ENCODE assay signal across 18 mouse cellular contexts in the genomic region with DNA sequence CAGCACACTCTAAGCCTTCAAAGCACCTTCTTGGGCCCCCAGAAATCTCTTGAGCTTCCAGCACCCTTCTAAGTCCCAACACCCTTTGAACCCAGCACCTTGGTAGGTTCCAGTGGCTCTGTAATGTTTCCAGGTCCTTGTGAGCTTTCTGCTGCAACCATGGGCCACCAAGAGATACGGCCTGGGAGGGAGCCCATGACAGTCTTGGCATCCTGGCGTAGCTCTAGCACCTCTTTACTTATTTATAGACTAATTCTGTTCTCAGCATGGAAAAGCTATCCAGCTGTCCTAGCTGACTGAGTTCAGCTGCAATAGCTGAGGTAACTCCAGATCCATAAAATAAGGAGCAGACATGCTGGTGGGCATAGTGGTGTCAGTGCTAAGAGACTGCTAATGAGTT.
DNase-seq lines count a peak whose midpoint lies in the region; ATAC-seq lines count a peak whose summit lies in the region.
"Had no signal": no experiment of that assay in that cellular context is flagged by ENCODE, and none has a peak within 500 bp of the region (broad histone marks: within the 10 kb centered on the region; RNA-seq: fewer than 3 reads in every experiment).

No protein-coding gene starts in this region.

- no peak overlapping the region for H3K9ac ChIP-seq in heart, embryonic 12.5 days
- no peak overlapping the region for H3K9ac ChIP-seq in hindbrain, embryonic 16.5 days (ENCODE audit: low read depth, low read length)
- no peak overlapping the region for H3K9ac ChIP-seq in hindbrain, embryonic 12.5 days
- no peak overlapping the region for H3K9ac ChIP-seq in neural tube, embryonic 13.5 days
- H3K9ac ChIP-seq in neural tube, embryonic 15.5 days (replicated peaks), result no peak overlapping the region
- H3K9ac ChIP-seq: embryonic facial prominence, embryonic 12.5 days; forebrain, embryonic 15.5 days; heart, embryonic 13.5 days; intestine, embryonic 15.5 days had no signal

- peak; percentile 40 to 54 for DNase-seq in heart, adult 18-20 months
- DNase-seq in neural tube, embryonic 10.5 days (ENCODE audit: extremely low spot score, low spot score), result no peak
- DNase-seq in spleen, postnatal 14 days (ENCODE audit: low spot score in 2 of 2), result no peak
- DNase-seq: adrenal gland, postnatal 10 days; cerebellum, adult 11 months; cerebellum, adult 8-10 months; cerebellum, postnatal 14 days; gastrocnemius, postnatal 36 days; kidney, adult 2 months had no signal

- H3K27ac ChIP-seq in heart, embryonic 12.5 days (ENCODE audit: poor library complexity, severe bottlenecking), result no peak overlapping the region
- H3K27ac ChIP-seq in hindbrain, embryonic 16.5 days (ENCODE audit: low read depth, low read length), result peak overlapping the region; percentile 54; the same call in 1 of the 2 replicates
- H3K27ac ChIP-seq in hindbrain, embryonic 12.5 days, result no peak overlapping the region
- H3K27ac ChIP-seq in neural tube, embryonic 13.5 days (replicated peaks), result peak overlapping the region; percentile 49; the same call in 1 of the 2 replicates
- peak overlapping the region; percentile 71 for H3K27ac ChIP-seq in neural tube, embryonic 15.5 days (replicated peaks)
- H3K27ac ChIP-seq: embryonic facial prominence, embryonic 12.5 days; forebrain, embryonic 15.5 days; heart, embryonic 13.5 days; intestine, embryonic 15.5 days had no signal

- ATAC-seq in heart, embryonic 12.5 days (ENCODE audit: insufficient number of reproducible peaks, low FRiP score), result no peak
- no peak for ATAC-seq in hindbrain, embryonic 16.5 days
- no peak for ATAC-seq in hindbrain, embryonic 12.5 days (ENCODE audit: low FRiP score)
- no peak for ATAC-seq in neural tube, embryonic 13.5 days (ENCODE audit: low read depth)
- no peak for ATAC-seq in neural tube, embryonic 15.5 days (ENCODE audit: low FRiP score)
- ATAC-seq: forebrain, embryonic 15.5 days; intestine, embryonic 15.5 days had no signal

- no peak overlapping the region for H3K4me2 ChIP-seq in heart, embryonic 12.5 days
- H3K4me2 ChIP-seq in hindbrain, embryonic 16.5 days (ENCODE audit: low read length), result no peak overlapping the region
- no peak overlapping the region for H3K4me2 ChIP-seq in hindbrain, embryonic 12.5 days (replicated peaks)
- H3K4me2 ChIP-seq in neural tube, embryonic 13.5 days, result no peak overlapping the region
- no peak overlapping the region for H3K4me2 ChIP-seq in neural tube, embryonic 15.5 days
- H3K4me2 ChIP-seq: embryonic facial prominence, embryonic 12.5 days; forebrain, embryonic 15.5 days; heart, embryonic 13.5 days; intestine, embryonic 15.5 days had no signal

- no peaks in the 10 kb centered on the region for H3K4me1 ChIP-seq in heart, embryonic 12.5 days (replicated peaks)
- H3K4me1 ChIP-seq in hindbrain, embryonic 16.5 days (ENCODE audit: control insufficient read depth, insufficient read depth, low read depth, low read length), result no peaks in the 10 kb centered on the region; the same call in 1 of the 2 replicates
- H3K4me1 ChIP-seq in hindbrain, embryonic 12.5 days, result no peaks in the 10 kb centered on the region
- 0 out of 2 replicates have a peak, but pooled peaks cover 9% of the 10 kb centered on the region for H3K4me1 ChIP-seq in neural tube, embryonic 13.5 days (replicated peaks)
- peaks cover 24% of the 10 kb centered on the region; the same call in 1 of the 2 replicates for H3K4me1 ChIP-seq in neural tube, embryonic 15.5 days
- H3K4me1 ChIP-seq: embryonic facial prominence, embryonic 12.5 days; forebrain, embryonic 15.5 days; intestine, embryonic 15.5 days had no signal

- 63% methylated on average over 2 of the region's 2 CpGs for WGBS in heart, embryonic 12.5 days
- 82% methylated on average over 2 of the region's 2 CpGs for WGBS in hindbrain, embryonic 16.5 days
- WGBS in hindbrain, embryonic 12.5 days, result 92% methylated on average over 2 of the region's 2 CpGs
- 79% methylated on average over 2 of the region's 2 CpGs for WGBS in neural tube, embryonic 13.5 days
- 67% methylated on average over 2 of the region's 2 CpGs for WGBS in neural tube, embryonic 15.5 days

- H3K9me3 ChIP-seq in heart, embryonic 12.5 days (replicated peaks), result no peaks in the 10 kb centered on the region
- no peaks in the 10 kb centered on the region for H3K9me3 ChIP-seq in hindbrain, embryonic 16.5 days (ENCODE audit: control insufficient read depth, low read length)
- H3K9me3 ChIP-seq in hindbrain, embryonic 12.5 days (replicated peaks), result no peaks in the 10 kb centered on the region
- H3K9me3 ChIP-seq in neural tube, embryonic 13.5 days, result no peaks in the 10 kb centered on the region
- no peaks in the 10 kb centered on the region for H3K9me3 ChIP-seq in neural tube, embryonic 15.5 days (replicated peaks)
- H3K9me3 ChIP-seq: embryonic facial prominence, embryonic 12.5 days; forebrain, embryonic 15.5 days; heart, embryonic 13.5 days; intestine, embryonic 15.5 days had no signal

- no peaks in the 10 kb centered on the region for H3K36me3 ChIP-seq in heart, embryonic 12.5 days
- no peaks in the 10 kb centered on the region for H3K36me3 ChIP-seq in hindbrain, embryonic 16.5 days (ENCODE audit: control insufficient read depth, insufficient read depth, low read length)
- H3K36me3 ChIP-seq in hindbrain, embryonic 12.5 days, result no peaks in the 10 kb centered on the region
- no peaks in the 10 kb centered on the region for H3K36me3 ChIP-seq in neural tube, embryonic 13.5 days
- no peaks in the 10 kb centered on the region for H3K36me3 ChIP-seq in neural tube, embryonic 15.5 days
- H3K36me3 ChIP-seq: embryonic facial prominence, embryonic 12.5 days; forebrain, embryonic 15.5 days; heart, embryonic 13.5 days; intestine, embryonic 15.5 days had no signal

- no peaks in the 10 kb centered on the region for H3K27me3 ChIP-seq in heart, embryonic 12.5 days (replicated peaks)
- H3K27me3 ChIP-seq in hindbrain, embryonic 16.5 days (replicated peaks; ENCODE audit: control insufficient read depth, insufficient read depth, low read length), result no peaks in the 10 kb centered on the region
- H3K27me3 ChIP-seq in hindbrain, embryonic 12.5 days, result no peaks in the 10 kb centered on the region
- H3K27me3 ChIP-seq in neural tube, embryonic 13.5 days, result no peaks in the 10 kb centered on the region
- H3K27me3 ChIP-seq in neural tube, embryonic 15.5 days (replicated peaks), result no peaks in the 10 kb centered on the region
- H3K27me3 ChIP-seq: embryonic facial prominence, embryonic 12.5 days; forebrain, embryonic 15.5 days; heart, embryonic 13.5 days; intestine, embryonic 15.5 days had no signal

- no peak overlapping the region for H3K4me3 ChIP-seq in heart, embryonic 12.5 days
- H3K4me3 ChIP-seq in hindbrain, embryonic 16.5 days (ENCODE audit: low read length), result no peak overlapping the region
- no peak overlapping the region for H3K4me3 ChIP-seq in hindbrain, embryonic 12.5 days
- H3K4me3 ChIP-seq in neural tube, embryonic 13.5 days, result no peak overlapping the region
- H3K4me3 ChIP-seq in neural tube, embryonic 15.5 days (replicated peaks), result no peak overlapping the region
- H3K4me3 ChIP-seq: embryonic facial prominence, embryonic 12.5 days; forebrain, embryonic 15.5 days; heart, embryonic 13.5 days; intestine, embryonic 15.5 days had no signal

Comparison
In these comparisons a context has a peak if more than half of its experiments do, and no peak if none do; other contexts are left out.
1. H3K27ac ChIP-seq: peak in hindbrain, embryonic 16.5 days (single experiment), neural tube, embryonic 13.5 days (single experiment) and neural tube, embryonic 15.5 days (single experiment); none in heart, embryonic 12.5 days (single experiment) and hindbrain, embryonic 12.5 days (single experiment).
2. DNase-seq: peak in heart, adult 18-20 months (2 of 2); none in neural tube, embryonic 10.5 days (single experiment) and spleen, postnatal 14 days (0 of 2).